Mouse (Mus musculus): Measurements from ENCODE around the gene Tulp4.

DNA sequence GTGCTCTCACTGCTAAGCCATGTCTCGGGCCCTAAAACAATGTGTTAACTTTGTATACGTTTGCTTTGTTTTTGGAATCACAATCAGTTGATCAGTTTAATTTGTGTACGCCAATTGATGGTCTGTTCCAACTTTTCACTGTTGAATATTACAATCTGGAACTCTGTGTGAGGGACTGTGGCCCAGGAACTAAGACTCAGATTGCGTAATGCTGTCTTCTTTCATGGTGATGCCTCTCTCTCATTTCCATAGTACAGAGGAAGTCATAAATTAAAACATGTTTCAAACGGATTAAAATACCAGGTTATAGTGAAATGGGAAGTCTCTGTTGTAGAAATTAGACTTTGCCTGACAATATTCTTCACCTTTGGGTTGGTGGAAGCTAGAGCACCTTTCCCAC is 83.0 kb downstream of the Tulp4 start:
- TF ChIP-seq CTCF (IDR thresholded peaks at IDR 0.05; ENCODE audit: low read depth) (no peak), EP300 (optimal IDR thresholded peaks at IDR 0.05) (no peak)

All from stomach, postnatal 0 days (tissue).